Mouse (Mus musculus) MEL (cell line): Measurements from ENCODE around the gene Srgap2. TPM values are rescaled to one million over a fixed set of nuclear protein-coding genes. Genes with fewer than 3 reads are reported as not detected.

Experiments used
- DNase-seq: peaks from one replicate; pipeline ENCODE4 v3.0.0; 2011; ENCODE audit warnings: low read depth, low spot score
- H3K27ac ChIP-seq: 2 replicates; pipeline ENCODE4 v1.5.1; 2012; ENCODE audit warnings: low read depth, mild to moderate bottlenecking, control low read depth, low read length, moderate library complexity; ENCODE audit not compliant: control insufficient read depth
- H3K27me3 ChIP-seq, 2 experiments: fragments of 150-350 bp in 1 of 2; sonication (generic) in 1 of 2; 2 replicates each; pipeline ENCODE4 v1.6.1; 2012; ENCODE audit warnings: low read length in 2 of 2, mild to moderate bottlenecking in 2 of 2, improper control_type of control experiment in 1 of 2, moderate library complexity in 1 of 2; ENCODE audit not compliant: insufficient read depth in 2 of 2, control insufficient read depth in 1 of 2
- H3K36me3 ChIP-seq, 2 experiments: 2 replicates each; pipeline ENCODE4 v1.6.1; 2012 to 2014; ENCODE audit warnings: low read length in 2 of 2, improper control_type of control experiment in 1 of 2, inconsistent platforms in 1 of 2, mild to moderate bottlenecking in 1 of 2; ENCODE audit not compliant: insufficient read depth in 2 of 2, control insufficient read depth in 1 of 2
- H3K4me1 ChIP-seq, 2 experiments: fragments of 150-350 bp in 1 of 2; sonication (generic) in 1 of 2; 2 replicates each; pipeline ENCODE4 v1.6.1; 2012; ENCODE audit warnings: low read length in 2 of 2, improper control_type of control experiment in 1 of 2, mild to moderate bottlenecking in 1 of 2; ENCODE audit not compliant: insufficient read depth in 2 of 2, control insufficient read depth in 1 of 2
- H3K4me3 ChIP-seq, 2 experiments: fragments of 150-350 bp in 1 of 2; sonication (generic) in 1 of 2; 2 replicates each; pipeline ENCODE4 v1.5.1; 2012; ENCODE audit warnings: low read depth in 2 of 2, low read length in 2 of 2, mild to moderate bottlenecking in 2 of 2, moderate library complexity in 2 of 2, control low read depth in 1 of 2, improper control_type of control experiment in 1 of 2; ENCODE audit not compliant: control insufficient read depth in 1 of 2, insufficient read depth in 1 of 2
- H3K79me2 ChIP-seq: 2 replicates; pipeline ENCODE4 v1.6.1; 2012; ENCODE audit warnings: mild to moderate bottlenecking, low read length, moderate library complexity; ENCODE audit not compliant: control insufficient read depth, poor library complexity, insufficient read depth
- H3K9ac ChIP-seq: 2 replicates; pipeline ENCODE4 v1.6.1; 2012; ENCODE audit warnings: low read depth, mild to moderate bottlenecking, control low read depth, low read length, moderate library complexity; ENCODE audit not compliant: control insufficient read depth, poor library complexity, severe bottlenecking
- H3K9me3 ChIP-seq: fragments of 150-350 bp; sonication (generic); replicated peaks from 2 replicates; pipeline ENCODE4 v1.6.1; 2012; ENCODE audit warnings: mild to moderate bottlenecking, low read length, improper control_type of control experiment, moderate library complexity; ENCODE audit not compliant: insufficient read depth
- BHLHE40 ChIP-seq: IDR thresholded peaks from 2 replicates; pipeline ENCODE4 v1.6.1; 2012; ENCODE audit warnings: low read depth, mild to moderate bottlenecking, inconsistent platforms, low read length, improper control_type of control experiment, borderline replicate concordance
- CHD1 ChIP-seq: IDR thresholded peaks from 2 replicates; pipeline ENCODE4 v1.6.1; 2012; ENCODE audit warnings: low read depth, mild to moderate bottlenecking, inconsistent platforms, low read length, improper control_type of control experiment
- CHD2 ChIP-seq: IDR thresholded peaks from 2 replicates; pipeline ENCODE4 v1.6.1; 2011; ENCODE audit warnings: low read length, improper control_type of control experiment
- CTCF ChIP-seq, 3 experiments: IDR thresholded peaks in 2 of 3; conservative IDR thresholded peaks in 1 of 3; 2 replicates each; pipeline ENCODE4 v1.5.1; 2011 to 2012; ENCODE audit warnings: low read length in 3 of 3, low read depth in 2 of 3, mild to moderate bottlenecking in 2 of 3, improper control_type of control experiment in 1 of 3, inconsistent platforms in 1 of 3, mixed read lengths in 1 of 3, moderate library complexity in 1 of 3; ENCODE audit not compliant: control insufficient read depth in 1 of 3, insufficient read depth in 1 of 3, poor library complexity in 1 of 3, severe bottlenecking in 1 of 3
- E2F4 ChIP-seq: IDR thresholded peaks from 2 replicates; pipeline ENCODE4 v1.6.1; 2011; ENCODE audit warnings: low read depth, low read length, improper control_type of control experiment, borderline replicate concordance
- ELF1 ChIP-seq: IDR thresholded peaks from 2 replicates; pipeline ENCODE4 v1.6.1; 2014; ENCODE audit warnings: low read depth, mild to moderate bottlenecking, inconsistent platforms, low read length, improper control_type of control experiment, moderate library complexity
- EP300 ChIP-seq, 2 experiments: IDR thresholded peaks; 2 replicates each; pipeline ENCODE4 v1.6.1; 2011; ENCODE audit warnings: improper control_type of control experiment in 2 of 2, low read length in 2 of 2, low read depth in 1 of 2, mild to moderate bottlenecking in 1 of 2
- HCFC1 ChIP-seq: IDR thresholded peaks from 2 replicates; pipeline ENCODE4 v1.6.1; 2012; ENCODE audit warnings: low read depth, mild to moderate bottlenecking, inconsistent platforms, low read length, improper control_type of control experiment, moderate library complexity
- MAX ChIP-seq: IDR thresholded peaks from 2 replicates; pipeline ENCODE4 v1.6.1; 2011; ENCODE audit warnings: low read length, improper control_type of control experiment
- MAZ ChIP-seq: IDR thresholded peaks from 2 replicates; pipeline ENCODE4 v1.6.1; 2012; ENCODE audit warnings: low read depth, mild to moderate bottlenecking, inconsistent platforms, low read length, improper control_type of control experiment
- MEF2A ChIP-seq: IDR thresholded peaks from 2 replicates; pipeline ENCODE4 v1.6.1; 2014; ENCODE audit warnings: low read depth, mild to moderate bottlenecking, inconsistent platforms, low read length, improper control_type of control experiment; ENCODE audit not compliant: poor library complexity, insufficient replicate concordance, severe bottlenecking; ENCODE audit errors: extremely low read depth
- MXI1 ChIP-seq: IDR thresholded peaks from 2 replicates; pipeline ENCODE4 v1.6.1; 2011; ENCODE audit warnings: mild to moderate bottlenecking, low read depth, low read length, improper control_type of control experiment
- MYB ChIP-seq: IDR thresholded peaks from 2 replicates; pipeline ENCODE4 v1.6.1; 2011; ENCODE audit warnings: mild to moderate bottlenecking, low read depth, low read length, improper control_type of control experiment
- MYC ChIP-seq: IDR thresholded peaks from 2 replicates; pipeline ENCODE4 v1.6.1; 2011; ENCODE audit warnings: low read depth, mild to moderate bottlenecking, low read length, improper control_type of control experiment, moderate library complexity
- NELFE ChIP-seq: IDR thresholded peaks from 2 replicates; pipeline ENCODE4 v1.6.1; 2011; ENCODE audit warnings: low read depth, low read length, improper control_type of control experiment
- POLR2A ChIP-seq, 2 experiments: IDR thresholded peaks; 2 replicates each; pipeline ENCODE4 v1.6.1; 2011 to 2012; ENCODE audit warnings: low read length in 2 of 2, mild to moderate bottlenecking in 2 of 2, control low read depth in 1 of 2, improper control_type of control experiment in 1 of 2, low read depth in 1 of 2, moderate library complexity in 1 of 2; ENCODE audit not compliant: control insufficient read depth in 1 of 2, insufficient read depth in 1 of 2, poor library complexity in 1 of 2
- POLR2AphosphoS2 ChIP-seq: IDR thresholded peaks from 2 replicates; pipeline ENCODE4 v1.6.1; 2011; ENCODE audit warnings: low read length, improper control_type of control experiment
- POLR2AphosphoS5 ChIP-seq: IDR thresholded peaks from 2 replicates; pipeline ENCODE4 v1.6.1; 2012; ENCODE audit warnings: low read depth, borderline replicate concordance, mild to moderate bottlenecking, inconsistent platforms, low read length, moderate library complexity, mixed read lengths
- RAD21 ChIP-seq: IDR thresholded peaks from 2 replicates; pipeline ENCODE4 v1.6.1; 2011; ENCODE audit warnings: mild to moderate bottlenecking, low read depth, low read length, improper control_type of control experiment
- RCOR1 ChIP-seq: IDR thresholded peaks from 2 replicates; pipeline ENCODE4 v1.6.1; 2012; ENCODE audit warnings: low read depth, mild to moderate bottlenecking, inconsistent platforms, low read length, improper control_type of control experiment
- SIN3A ChIP-seq: IDR thresholded peaks from 2 replicates; pipeline ENCODE4 v1.6.1; 2012; ENCODE audit warnings: low read length, improper control_type of control experiment, inconsistent platforms
- SMC3 ChIP-seq: IDR thresholded peaks from 2 replicates; pipeline ENCODE4 v1.6.1; 2011; ENCODE audit warnings: low read depth, low read length, improper control_type of control experiment
- TAL1 ChIP-seq: IDR thresholded peaks from 2 replicates; pipeline ENCODE4 v1.6.1; 2012; ENCODE audit warnings: mild to moderate bottlenecking, inconsistent platforms, low read length, moderate library complexity, mixed read lengths
- TBP ChIP-seq: IDR thresholded peaks from 2 replicates; pipeline ENCODE4 v1.8.0; 2011; ENCODE audit warnings: low read depth, low read length, improper control_type of control experiment
- TCF12 ChIP-seq: IDR thresholded peaks from 2 replicates; pipeline ENCODE4 v1.6.1; 2014; ENCODE audit warnings: low read depth, mild to moderate bottlenecking, inconsistent platforms, low read length, improper control_type of control experiment, moderate library complexity
- USF1 ChIP-seq: IDR thresholded peaks from 2 replicates; pipeline ENCODE4 v1.6.1; 2014; ENCODE audit warnings: low read depth, mild to moderate bottlenecking, inconsistent platforms, low read length, improper control_type of control experiment, moderate library complexity
- ZC3H11A ChIP-seq: IDR thresholded peaks from 2 replicates; pipeline ENCODE4 v1.6.1; 2012; ENCODE audit warnings: low read depth, mild to moderate bottlenecking, inconsistent platforms, low read length, improper control_type of control experiment
- ZKSCAN1 ChIP-seq: IDR thresholded peaks from 2 replicates; pipeline ENCODE4 v1.6.1; 2012; ENCODE audit warnings: low read depth, mild to moderate bottlenecking, inconsistent platforms, low read length, improper control_type of control experiment, moderate library complexity
- ZNF384 ChIP-seq: IDR thresholded peaks from 2 replicates; pipeline ENCODE4 v1.6.1; 2012; ENCODE audit warnings: low read depth, mild to moderate bottlenecking, inconsistent platforms, low read length, improper control_type of control experiment
- polyA plus RNA-seq, 2 experiments: library from polyadenylated mRNA; stranded (reverse) in 1 of 2; unstranded in 1 of 2; fragments of >175 nt in 1 of 2; fragments of >200 nt in 1 of 2; gene quantifications; 2 replicates each; pipeline versions ENCODE4 v1.2.1 to v1.2.4; 2012; ENCODE audit warnings: low replicate concordance in 2 of 2, low read depth in 1 of 2; ENCODE audit not compliant: insufficient read length in 2 of 2, insufficient read depth in 1 of 2, missing spikeins in 1 of 2
- total RNA-seq: library from RNA; depleted of rRNA; stranded (reverse); fragments of 300-350 nt; gene quantifications from 2 replicates; pipeline ENCODE4 v1.2.3, GENCODE M21; 2012

The Srgap2 gene
- total and polyA plus RNA-seq, 3 experiments: 9.0 to 25.3 TPM; not detected in 1

DNA sequence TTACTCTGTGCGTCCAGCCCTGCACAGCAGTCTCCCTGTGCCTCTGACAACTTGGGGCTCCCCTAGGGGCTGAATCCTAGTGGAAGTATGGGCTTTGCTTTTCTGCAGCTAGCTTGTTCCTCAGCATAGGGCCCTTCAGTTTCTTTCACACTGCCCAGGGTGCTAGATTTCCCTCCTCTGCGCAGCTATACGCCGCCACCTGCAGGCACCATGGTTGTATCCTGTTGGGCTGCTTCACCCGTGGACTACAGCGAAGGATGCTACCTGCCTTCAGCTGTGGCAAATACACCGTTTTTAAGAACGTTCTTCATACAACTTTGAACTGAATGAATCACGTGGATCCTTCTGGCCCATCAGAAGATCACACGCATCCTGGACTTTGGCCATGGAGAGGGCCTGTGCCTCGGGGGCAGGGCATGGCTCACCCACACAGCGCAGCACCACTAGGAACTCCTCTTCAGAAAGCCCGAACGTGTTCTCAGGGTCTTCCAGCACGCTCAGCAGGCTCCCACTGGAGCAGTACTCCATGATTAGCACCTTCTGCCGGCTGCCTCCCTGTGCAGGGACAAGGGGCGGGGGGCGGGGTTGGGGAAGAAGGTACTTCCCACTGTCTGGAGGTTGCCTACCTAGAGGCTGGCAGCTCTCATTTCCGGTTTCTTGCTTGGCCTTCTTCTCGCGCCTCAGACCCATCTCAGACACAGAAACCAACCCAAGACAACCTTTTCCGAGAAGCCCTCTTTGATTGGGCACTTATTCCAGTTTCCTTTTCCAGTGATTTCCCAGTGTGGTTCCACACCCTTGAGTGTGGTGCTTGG lies 252.2 kb downstream of the Srgap2 start:
- no peak overlapping the region for H3K4me3 ChIP-seq
- H3K9ac ChIP-seq: no peak overlapping the region
- no peaks in the 10 kb centered on the region for H3K27me3 ChIP-seq
- H3K27ac ChIP-seq: no peak overlapping the region
- DNase-seq: no peak
- H3K36me3 ChIP-seq: peaks cover 0 to 3% of the 10 kb centered on the region in 2 experiments; a peak in 2 of 4 replicates
- H3K79me2 ChIP-seq: no peaks in the 10 kb centered on the region
- peaks cover 0 to 10% of the 10 kb centered on the region in 2 experiments; a peak in 2 of 4 replicates for H3K4me1 ChIP-seq
- peak in 2 of 3 experiments; percentile 25 to 35; a peak in 4 of 6 replicates for TF ChIP-seq CTCF (IDR thresholded peaks at IDR 0.05 in 2 of 3, conservative IDR thresholded peaks at IDR 0.05 in 1 of 3; ENCODE audit: control insufficient read depth in 1 of 3, insufficient read depth in 1 of 3, low read depth in 2 of 3, low read length in 3 of 3, poor library complexity in 1 of 3, severe bottlenecking in 1 of 3)
- TF ChIP-seq POLR2AphosphoS5: no peak
- no peaks in the 10 kb centered on the region for H3K9me3 ChIP-seq

DNA sequence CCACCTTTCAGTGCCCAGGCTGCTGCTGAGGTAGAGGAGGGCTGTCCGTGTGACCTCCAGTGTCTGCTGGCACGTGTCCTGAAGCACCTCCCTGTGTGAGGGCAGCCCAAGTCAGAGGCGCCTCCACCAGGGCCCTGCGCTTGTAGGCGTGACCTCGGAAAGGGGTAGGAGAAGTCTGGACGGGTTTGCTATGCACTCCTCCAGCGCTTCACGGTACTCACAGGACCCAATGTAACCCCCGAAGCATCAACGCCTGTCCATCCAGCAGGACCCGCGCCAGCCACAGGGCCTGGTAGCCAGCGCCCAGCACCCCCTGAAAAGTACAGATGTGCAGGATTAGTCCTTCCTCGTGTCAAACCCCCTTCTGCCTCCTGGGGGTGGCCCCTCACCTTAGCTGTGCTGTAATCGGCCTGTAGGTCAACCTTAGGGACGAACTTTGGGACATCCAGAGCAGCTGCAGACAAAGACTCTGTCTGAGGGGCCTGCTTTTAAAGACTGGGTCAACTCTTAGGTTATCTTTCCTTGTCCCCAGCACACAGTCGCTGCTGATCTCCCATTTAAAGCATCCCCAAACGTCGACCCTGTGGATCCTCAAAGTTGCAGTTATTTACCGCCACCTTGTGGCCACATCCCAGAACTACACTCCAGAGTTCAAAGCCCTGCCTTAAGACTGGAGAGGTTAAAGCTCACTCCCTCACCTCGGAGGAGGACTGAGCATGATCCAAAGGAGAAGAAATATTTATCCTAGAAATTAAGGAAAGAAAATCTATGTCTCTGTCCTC lies 257.2 kb downstream of the Srgap2 start:
- DNase-seq: peak; percentile 79
- H3K9me3 ChIP-seq: no peaks in the 10 kb centered on the region
- no peaks in the 10 kb centered on the region for H3K79me2 ChIP-seq
- no peak overlapping the region for H3K27ac ChIP-seq
- no peaks in the 10 kb centered on the region for H3K36me3 ChIP-seq
- H3K9ac ChIP-seq: no peak overlapping the region
- H3K4me3 ChIP-seq: no peak overlapping the region
- H3K4me1 ChIP-seq: no peaks in the 10 kb centered on the region
- no peaks in the 10 kb centered on the region for H3K27me3 ChIP-seq
- TF ChIP-seq HCFC1 (no peak), MAZ (no peak; the same call in 1 of the 2 replicates), NELFE (no peak), RAD21 (peak; percentile 82), MAX (no peak), TCF12 (no peak), ZNF384 (no peak), BHLHE40 (no peak), ZC3H11A (peak; percentile 66), POLR2AphosphoS2 (no peak), CHD2 (no peak), ELF1 (no peak), MEF2A (no peak), MXI1 (no peak), ZKSCAN1 (no peak), TAL1 (no peak), SMC3 (peak; percentile 89), POLR2A (IDR thresholded peaks at IDR 0.05; ENCODE audit: control insufficient read depth in 1 of 2, insufficient read depth in 1 of 2, low read depth in 1 of 2, low read length in 2 of 2, poor library complexity in 1 of 2) (no peak), TBP (no peak), E2F4 (no peak), SIN3A (no peak), EP300 (IDR thresholded peaks at IDR 0.05; ENCODE audit: low read depth in 1 of 2, low read length in 2 of 2) (no peak), CHD1 (no peak), CTCF (IDR thresholded peaks at IDR 0.05 in 2 of 3, conservative IDR thresholded peaks at IDR 0.05 in 1 of 3; ENCODE audit: control insufficient read depth in 1 of 3, insufficient read depth in 1 of 3, low read depth in 2 of 3, low read length in 3 of 3, poor library complexity in 1 of 3, severe bottlenecking in 1 of 3) (peak; percentile 78 to 92 (median 90)), MYC (no peak), MYB (no peak), USF1 (no peak), RCOR1 (no peak)
